Mouse (Mus musculus): Measurements from ENCODE around the gene Crebl2.

DNA sequence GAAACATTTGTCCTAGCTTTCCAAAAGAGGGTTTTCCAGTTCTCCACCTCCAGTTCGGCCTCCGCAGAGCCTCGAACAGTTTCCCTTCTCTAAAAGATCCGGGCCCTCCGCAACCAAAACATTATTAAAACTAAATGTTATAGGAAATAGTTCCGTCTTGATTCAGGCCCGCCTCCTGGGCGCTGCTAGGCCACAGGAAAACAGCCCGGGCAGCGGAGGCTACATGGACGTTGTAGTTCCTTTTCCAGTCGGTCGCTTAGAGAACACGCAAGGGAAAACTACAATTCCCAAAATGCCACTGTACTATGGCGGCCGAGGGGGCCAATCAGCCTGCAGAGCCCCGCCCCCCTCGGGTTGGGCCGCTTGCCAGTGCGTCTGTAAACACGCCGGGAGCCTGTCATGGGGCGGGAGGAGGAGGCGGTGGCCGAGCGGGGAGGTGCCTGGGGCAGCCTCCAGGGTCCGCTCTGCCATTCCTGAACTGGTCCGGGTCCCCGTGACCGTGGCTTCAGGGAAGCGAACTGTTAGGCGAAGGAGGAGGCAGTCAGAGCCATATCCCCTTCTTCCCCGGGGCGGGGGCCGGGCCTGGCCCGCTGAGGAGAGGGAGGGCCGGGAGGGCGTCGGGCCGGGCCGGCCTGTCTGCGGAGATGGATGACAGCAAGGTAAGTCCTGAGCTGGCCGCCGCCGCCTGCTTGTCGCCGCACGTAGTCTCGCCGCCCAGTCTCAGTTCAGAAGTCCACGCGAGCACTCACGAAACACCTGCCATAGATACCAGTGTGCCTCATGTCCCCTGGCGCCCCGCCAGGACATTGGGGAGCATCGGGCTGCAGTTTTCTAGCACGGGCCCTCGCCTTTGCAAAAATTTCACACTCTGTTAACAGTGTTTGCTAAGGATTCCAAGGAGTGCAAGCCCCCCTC lies at the start of gene Crebl2:
- TF ChIP-seq POLR2A (IDR thresholded peaks at IDR 0.05; ENCODE audit: borderline replicate concordance, insufficient read depth, low read length) (peak; percentile 55; the same call in 1 of the 2 replicates), CTCF (IDR thresholded peaks at IDR 0.05; ENCODE audit: borderline replicate concordance, insufficient read depth, low read depth, low read length) (no peak)
